Mouse (Mus musculus) monocyte, adult 2 months (primary cell): Measurements from ENCODE around the gene Gm11077.

Experiments
- DNase-seq, 2 experiments: peaks; one replicate each; pipeline ENCODE4 v3.0.0; 2022; ENCODE audit warnings: low spot score in 2 of 2, low read depth in 1 of 2

Gene Gm11077

GRCm38 (mm10) chr6:140745586-140745985, 16.5 kb downstream of the Gm11077 start:
- DNase-seq = no peak

GRCm38 (mm10) chr6:140747591-140747990, 18.5 kb downstream of the Gm11077 start:
- DNase-seq = no peak

- DNase-seq = no peak
Observed at GRCm38 (mm10) chr6:140750371-140751080, 21.4 kb downstream of the Gm11077 start.

GRCm38 (mm10) chr6:140766365-140766764, 37.3 kb downstream of the Gm11077 start:
- DNase-seq = no peak

- no peak for DNase-seq
Observed at GRCm38 (mm10) chr6:140767237-140767636, 38.2 kb downstream of the Gm11077 start.

- DNase-seq = no peak
Observed at GRCm38 (mm10) chr6:140768180-140768579, 39.1 kb downstream of the Gm11077 start.

GRCm38 (mm10) chr6:140768859-140769640, 40.0 kb downstream of the Gm11077 start:
- no peak for DNase-seq

GRCm38 (mm10) chr6:140776274-140776673, 47.2 kb downstream of the Gm11077 start:
- no peak for DNase-seq

- no peak for DNase-seq
Observed at GRCm38 (mm10) chr6:140782524-140782923, 53.4 kb downstream of the Gm11077 start.

- DNase-seq = no peak
Observed at GRCm38 (mm10) chr6:140786058-140786457, 57.0 kb downstream of the Gm11077 start.

GRCm38 (mm10) chr6:140789850-140790249, 60.8 kb downstream of the Gm11077 start:
- no peak for DNase-seq

GRCm38 (mm10) chr6:140793676-140794262, 64.7 kb downstream of the Gm11077 start:
- DNase-seq = no peak

- DNase-seq = no peak
Observed at GRCm38 (mm10) chr6:140798841-140799240, 69.8 kb downstream of the Gm11077 start.

GRCm38 (mm10) chr6:140799435-140800040, 70.5 kb downstream of the Gm11077 start:
- no peak for DNase-seq

GRCm38 (mm10) chr6:140800587-140800986, 71.5 kb downstream of the Gm11077 start:
- no peak for DNase-seq
